Mouse (Mus musculus) kidney, postnatal 0 days (tissue): ENCODE measurements around the gene Msmb. TPM values are rescaled to one million over a fixed set of nuclear protein-coding genes. Genes with fewer than 3 reads are reported as not detected.
A peak's percentile ranks its signal among the peaks of the same experiment; 100 is the strongest.

Source experiments
- ATAC-seq: fragments of 200-750 bp; cut with Nextera tagmentation; replicated peaks from 2 replicates; pipeline ENCODE4 v1.8.0; 2017; ENCODE audit warnings: low read depth, moderate number of reproducible peaks, moderate TSS enrichment, moderate library complexity; ENCODE audit not compliant: low FRiP score
- DNase-seq: peaks from one replicate; pipeline ENCODE4 v3.0.0-alpha.2; 2016; ENCODE audit warnings: low spot score
- H3K27ac ChIP-seq: fragments of 300-500 bp; sonication (generic); 2 replicates; pipeline ENCODE4 v1.5.1; 2014; ENCODE audit warnings: mild to moderate bottlenecking
- H3K27me3 ChIP-seq: fragments of 300-500 bp; sonication (generic); 2 replicates; pipeline ENCODE4 v1.6.1; 2014; ENCODE audit warnings: low read length, mixed read lengths; ENCODE audit not compliant: insufficient read depth
- H3K36me3 ChIP-seq: fragments of 300-500 bp; sonication (generic); 2 replicates; pipeline ENCODE4 v1.6.1; 2014; ENCODE audit warnings: low read length, mixed read lengths; ENCODE audit not compliant: insufficient read depth
- H3K4me1 ChIP-seq: fragments of 300-500 bp; sonication (generic); replicated peaks from 2 replicates; pipeline ENCODE4 v1.6.1; 2014; ENCODE audit warnings: antibody characterized with exemption, low read length, mixed read lengths; ENCODE audit not compliant: insufficient read depth
- H3K4me2 ChIP-seq: fragments of 300-500 bp; sonication (generic); 2 replicates; pipeline ENCODE4 v1.6.1; 2014; ENCODE audit warnings: mild to moderate bottlenecking, low read length, moderate library complexity, mixed read lengths
- H3K4me3 ChIP-seq: fragments of 300-500 bp; sonication (generic); replicated peaks from 2 replicates; pipeline ENCODE4 v1.5.1; 2014; ENCODE audit warnings: low read depth, low read length
- H3K9ac ChIP-seq: fragments of 300-500 bp; sonication (generic); 2 replicates; pipeline ENCODE4 v1.6.1; 2014; ENCODE audit warnings: low read depth, low read length
- H3K9me3 ChIP-seq: fragments of 300-500 bp; sonication (generic); replicated peaks from 2 replicates; pipeline ENCODE4 v1.6.1; 2016; ENCODE audit warnings: low read length, inconsistent platforms, mixed read lengths
- CTCF ChIP-seq: IDR thresholded peaks from 2 replicates; pipeline ENCODE4 v1.5.1; 2016; ENCODE audit warnings: antibody characterized with exemption, low read depth, mild to moderate bottlenecking, moderate library complexity
- WGBS: fragments of 180-500 bp; shearing (Covaris S2); extraction: QIAGEN DNeasy Blood & Tissue Kit; methylation state at CpG from one replicate; pipeline ENCODE4 v1.1.7; 2014; 5-methylcytosine and 5-hydroxymethylcytosine counted together
- polyA plus RNA-seq: library from polyadenylated mRNA; unstranded; fragments of >200 nt; fragmentation: Nextera tagmentation; extraction: Ambion mirVana; gene quantifications from 2 replicates; pipeline ENCODE4 v1.2.1, GENCODE M21; 2015

Gene Msmb
- polyA plus RNA-seq, 1 experiment from 2014 or later: not detected

DNA sequence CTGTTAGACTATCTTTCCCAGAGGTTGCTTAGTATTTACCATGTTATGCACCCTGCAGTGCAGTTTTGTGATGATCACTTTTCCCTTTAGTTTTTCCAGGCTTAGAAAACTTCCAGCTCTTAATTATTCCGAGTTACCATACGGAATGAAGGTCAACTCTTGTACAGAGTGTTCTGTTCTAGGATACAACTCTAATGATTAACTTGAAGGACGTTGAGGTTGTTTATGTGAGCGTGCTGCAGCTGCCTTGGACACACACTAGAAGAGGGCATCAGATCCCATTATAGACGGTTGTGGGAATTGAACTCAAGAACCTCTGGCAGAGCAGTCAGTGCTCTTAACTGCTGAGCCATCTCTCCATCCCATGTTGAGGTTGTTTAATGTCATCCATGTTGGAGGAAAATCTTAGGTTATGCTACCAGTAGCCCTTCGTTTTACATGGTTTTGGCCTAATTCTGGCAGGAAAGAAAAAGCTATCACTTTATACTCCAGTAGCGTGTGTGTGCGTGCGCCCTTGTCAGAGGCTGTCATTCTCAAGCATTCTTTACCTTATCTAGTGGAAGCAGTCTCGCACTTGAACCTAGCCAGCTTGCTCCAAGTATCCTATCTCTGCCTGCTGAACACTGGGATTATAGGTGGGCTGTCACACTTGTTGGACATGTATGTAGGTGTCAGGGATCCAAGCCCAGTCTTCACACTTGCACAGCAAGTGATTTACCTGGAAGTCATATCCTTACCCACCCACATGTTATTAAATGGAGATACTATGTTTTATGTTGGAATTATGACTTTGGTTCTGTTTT lies 37.8 kb downstream of the Msmb start:
- ATAC-seq (peak; percentile 82), DNase-seq (peak; percentile 31)
- Histone ChIP-seq H3K9me3 (no peaks in the 10 kb centered on the region), H3K36me3 (peaks cover 45% of the 10 kb centered on the region; the same call in 1 of the 2 replicates), H3K9ac (no peak overlapping the region), H3K27ac (no peak overlapping the region), H3K4me3 (no peak overlapping the region), H3K4me1 (no peaks in the 10 kb centered on the region), H3K27me3 (no peaks in the 10 kb centered on the region), H3K4me2 (no peak overlapping the region)
- 83% methylated on average over 10 of the region's 10 CpGs for WGBS
- no peak for TF ChIP-seq CTCF

DNA sequence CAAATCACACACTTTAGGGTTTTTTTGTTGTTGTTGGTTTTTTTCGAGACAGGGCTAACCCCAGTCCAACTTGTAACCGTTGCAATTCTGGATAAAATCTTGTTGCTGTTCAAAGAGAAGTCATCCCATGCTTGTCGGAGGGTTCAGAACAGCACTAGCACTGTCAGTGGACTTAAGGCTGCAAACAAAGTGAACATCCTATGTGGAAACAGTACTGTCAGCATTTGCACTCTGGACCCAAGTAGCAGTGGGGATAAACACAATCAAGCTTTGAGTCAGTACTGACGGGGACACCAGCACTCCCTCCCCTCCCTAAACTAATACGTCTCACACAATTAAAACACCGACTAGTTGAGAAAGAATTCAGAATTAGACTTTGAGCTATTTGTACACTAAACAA lies 39.0 kb downstream of the Msmb start:
- Histone ChIP-seq H3K27me3 (no peaks in the 10 kb centered on the region), H3K36me3 (peaks cover 48% of the 10 kb centered on the region; the same call in 1 of the 2 replicates), H3K4me1 (no peaks in the 10 kb centered on the region), H3K27ac (no peak overlapping the region), H3K9me3 (no peaks in the 10 kb centered on the region), H3K4me3 (no peak overlapping the region), H3K4me2 (no peak overlapping the region), H3K9ac (no peak overlapping the region)
- WGBS: 78% methylated on average over 6 of the region's 6 CpGs
- 0 out of 2 replicates have a peak, but pooled peaks have one; percentile 43 for ATAC-seq
- no peak for TF ChIP-seq CTCF
- DNase-seq: no peak

DNA sequence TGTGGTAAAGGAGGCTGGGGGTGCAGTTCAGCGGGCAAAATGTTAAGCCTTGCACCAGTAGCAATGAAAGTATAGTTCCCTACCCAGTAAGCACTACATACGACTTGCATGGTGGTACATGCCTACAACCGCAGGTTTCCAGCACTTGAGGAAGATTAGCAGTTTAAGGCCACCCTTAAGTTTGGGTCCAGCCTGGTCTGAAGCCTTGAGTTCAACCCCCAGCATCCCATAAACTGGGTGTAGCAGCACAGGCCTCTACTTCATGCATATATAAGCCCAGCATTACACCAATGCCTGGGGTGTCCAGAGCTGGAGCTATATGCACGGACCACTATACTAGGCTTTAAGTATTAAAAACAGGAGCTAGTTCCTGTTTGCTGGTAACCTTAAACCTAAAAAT lies 42.0 kb downstream of the Msmb start:
- no peak overlapping the region for H3K9ac ChIP-seq
- H3K4me1 ChIP-seq: no peaks in the 10 kb centered on the region
- H3K27ac ChIP-seq: no peak overlapping the region
- TF ChIP-seq CTCF: no peak
- no peaks in the 10 kb centered on the region for H3K9me3 ChIP-seq
- H3K4me2 ChIP-seq: no peak overlapping the region
- 95% methylated on average over 4 of the region's 4 CpGs for WGBS
- ATAC-seq: no peak
- DNase-seq: no peak
- no peak overlapping the region for H3K4me3 ChIP-seq
- no peaks in the 10 kb centered on the region for H3K27me3 ChIP-seq
- peaks cover 58% of the 10 kb centered on the region for H3K36me3 ChIP-seq

DNA sequence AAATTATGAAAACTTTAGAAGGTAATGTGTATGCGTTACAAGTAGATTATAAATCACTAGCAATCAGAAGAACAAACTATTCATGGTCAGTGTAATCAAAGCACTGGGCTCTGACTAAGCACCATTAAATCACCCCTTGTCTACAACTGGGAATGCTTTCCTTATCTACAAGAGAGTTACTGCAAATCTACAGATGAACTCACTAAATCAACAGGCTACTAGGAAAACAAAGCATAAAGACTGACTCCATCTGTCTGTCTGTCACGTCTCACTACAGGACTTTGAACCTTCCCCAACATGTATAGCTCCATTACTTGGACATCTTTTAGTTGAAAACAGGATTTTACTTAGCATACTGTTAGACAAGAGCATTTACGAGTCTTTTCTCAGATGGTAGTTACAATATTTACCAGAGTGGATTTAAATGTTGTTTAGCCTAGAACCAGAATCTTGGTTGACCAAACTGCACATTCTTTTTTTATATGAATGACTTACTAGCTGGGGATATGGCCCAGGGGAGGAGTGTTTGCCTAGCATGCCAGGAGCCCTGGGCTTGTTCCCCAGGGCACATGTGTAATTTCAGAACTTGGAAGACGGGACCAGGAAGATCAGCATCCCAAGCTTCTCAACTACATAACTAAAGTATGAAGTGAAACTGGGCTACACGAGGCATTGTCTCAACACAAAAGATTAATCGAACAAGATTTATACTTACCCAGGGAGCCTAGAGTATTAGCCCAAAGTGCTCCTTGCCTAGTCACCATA lies 49.0 kb downstream of the Msmb start:
- ATAC-seq: no peak
- TF ChIP-seq CTCF: no peak
- WGBS: 73% methylated on average over 6 of the region's 6 CpGs
- Histone ChIP-seq H3K36me3 (peaks cover 39% of the 10 kb centered on the region), H3K9ac (no peak overlapping the region), H3K4me3 (no peak overlapping the region), H3K27ac (no peak overlapping the region), H3K4me1 (no peaks in the 10 kb centered on the region), H3K27me3 (no peaks in the 10 kb centered on the region), H3K9me3 (no peaks in the 10 kb centered on the region), H3K4me2 (no peak overlapping the region)
- DNase-seq: no peak

DNA sequence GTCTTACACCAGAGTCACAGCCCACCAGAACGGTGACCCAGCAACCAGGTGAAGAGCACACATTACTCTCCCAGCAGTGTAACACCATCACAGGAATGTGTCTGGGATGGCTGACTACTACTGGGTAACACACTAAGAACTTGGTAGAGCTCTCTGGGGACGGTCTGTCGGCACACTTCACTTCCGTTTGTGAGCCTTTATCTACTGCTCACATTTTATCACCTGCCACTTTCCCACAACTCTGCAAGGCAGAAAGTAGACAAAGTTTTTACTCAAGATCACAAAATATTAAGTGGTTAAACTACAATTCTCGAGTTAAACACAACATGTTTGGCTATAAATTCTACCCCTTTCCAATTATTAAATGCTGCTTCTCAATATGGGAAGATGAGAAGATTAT lies 50.1 kb downstream of the Msmb start:
- no peak overlapping the region for H3K9ac ChIP-seq
- no peak for ATAC-seq

DNA sequence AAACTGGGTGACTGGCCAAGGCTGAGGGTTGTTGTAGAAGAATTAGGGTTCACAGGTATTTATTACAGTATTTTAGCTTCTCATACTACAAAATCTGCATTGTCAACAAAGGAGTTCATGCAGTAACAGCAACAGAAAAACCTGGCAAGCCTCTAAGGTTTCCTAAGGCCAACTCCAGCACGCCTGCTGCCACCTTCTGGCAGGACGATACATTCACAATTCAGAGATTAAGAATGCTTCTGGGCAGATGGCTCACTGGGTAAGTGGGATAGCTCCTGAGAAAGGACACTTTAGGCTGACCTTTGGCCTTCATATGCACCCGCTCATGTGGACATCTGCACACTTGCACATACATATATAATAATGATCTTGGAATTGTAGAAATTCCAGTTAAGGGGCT lies 50.6 kb downstream of the Msmb start:
- ATAC-seq (peak; percentile 52; the same call in 1 of the 2 replicates), DNase-seq (peak; percentile 85)
- Histone ChIP-seq H3K27ac (no peak overlapping the region), H3K9me3 (no peaks in the 10 kb centered on the region), H3K27me3 (no peaks in the 10 kb centered on the region), H3K36me3 (peaks cover 37% of the 10 kb centered on the region), H3K9ac (no peak overlapping the region), H3K4me2 (no peak overlapping the region), H3K4me1 (no peaks in the 10 kb centered on the region), H3K4me3 (no peak overlapping the region)
- 44% methylated on average over 3 of the region's 3 CpGs for WGBS
- peak; percentile 81 for TF ChIP-seq CTCF

More for the DNA sequence above, 50.1 kb downstream of the Msmb start:
- Histone ChIP-seq H3K36me3 (peaks cover 38% of the 10 kb centered on the region), H3K9me3 (no peaks in the 10 kb centered on the region), H3K4me2 (no peak overlapping the region), H3K27ac (no peak overlapping the region), H3K27me3 (no peaks in the 10 kb centered on the region), H3K4me1 (no peaks in the 10 kb centered on the region), H3K4me3 (no peak overlapping the region)
- WGBS: 93% methylated on average over 5 of the region's 5 CpGs
- no peak for DNase-seq
- TF ChIP-seq CTCF: no peak
